Mouse (Mus musculus) spleen, adult 2 months (tissue): ENCODE results near the gene Tmem262. TPM values are rescaled to one million over a fixed set of nuclear protein-coding genes. Genes with fewer than 3 reads are reported as not detected.

Experiments used
- DNase-seq, 2 experiments: peaks; one replicate each; pipeline versions ENCODE4 v3.0.0 to v3.0.0-alpha.2; 2012 to 2021; ENCODE audit warnings: low spot score in 2 of 2, low read depth in 1 of 2
- H3K27ac ChIP-seq: fragments of 200-500 bp; 2 replicates; pipeline ENCODE4 v1.5.1; 2012; ENCODE audit warnings: low read length, inconsistent platforms; ENCODE audit not compliant: insufficient read depth
- H3K27me3 ChIP-seq: fragments of 200-500 bp; 2 replicates; pipeline ENCODE4 v1.6.1; 2012; ENCODE audit warnings: mild to moderate bottlenecking, moderate library complexity, low read length, inconsistent platforms; ENCODE audit not compliant: control insufficient read depth, insufficient read depth
- H3K36me3 ChIP-seq: fragments of 200-500 bp; 2 replicates; pipeline ENCODE4 v1.6.1; 2012; ENCODE audit warnings: mild to moderate bottlenecking, low read length, inconsistent platforms; ENCODE audit not compliant: control insufficient read depth, insufficient read depth
- H3K4me1 ChIP-seq: fragments of 200-500 bp; 2 replicates; pipeline ENCODE4 v1.6.1; 2011; ENCODE audit warnings: inconsistent platforms; ENCODE audit not compliant: control insufficient read depth, insufficient read depth, insufficient read length
- H3K4me3 ChIP-seq: fragments of 200-500 bp; 2 replicates; pipeline ENCODE4 v1.5.1; 2011; ENCODE audit warnings: mild to moderate bottlenecking, inconsistent platforms; ENCODE audit not compliant: insufficient read depth, insufficient read length; ENCODE audit errors: extremely low read depth
- CTCF ChIP-seq: fragments of 200-500 bp; IDR thresholded peaks from 2 replicates; pipeline ENCODE4 v1.5.1; 2011; ENCODE audit warnings: mild to moderate bottlenecking, inconsistent platforms; ENCODE audit not compliant: insufficient read depth, insufficient read length, insufficient replicate concordance; ENCODE audit errors: extremely low read depth
- POLR2A ChIP-seq: fragments of 200-500 bp; IDR thresholded peaks from 2 replicates; pipeline ENCODE4 v1.6.1; 2011; ENCODE audit warnings: low read depth, low read length, inconsistent platforms
- WGBS: fragments of 180-500 bp; shearing (Covaris S2); methylation state at CpG from one replicate; pipeline ENCODE4 v1.1.7; 2018; 5-methylcytosine and 5-hydroxymethylcytosine counted together
- polyA plus RNA-seq: library from polyadenylated mRNA; depleted of rRNA; stranded (reverse); fragments of >200 nt; gene quantifications from 2 replicates; pipeline ENCODE4 v1.2.3, GENCODE M21; 2012

The Tmem262 gene
- polyA plus RNA-seq, 1 experiment = 0.34 TPM

GRCm38 (mm10) chr19:6045366-6046293 lies 34.2 kb upstream of the Tmem262 start:
- 5% methylated on average over 20 of the region's 20 CpGs for WGBS
- no peaks in the 10 kb centered on the region for H3K27me3 ChIP-seq
- H3K4me1 ChIP-seq = peaks cover 18% of the 10 kb centered on the region
- no peak for TF ChIP-seq POLR2A
- TF ChIP-seq CTCF = no peak
- peak overlapping the region; percentile 97 for H3K4me3 ChIP-seq
- H3K36me3 ChIP-seq = peaks cover 21% of the 10 kb centered on the region
- H3K27ac ChIP-seq = peak overlapping the region; percentile 100
- peak in 1 of 2 experiments; percentile 63 for DNase-seq

- Histone ChIP-seq H3K27me3 (no peaks in the 10 kb centered on the region), H3K36me3 (peaks cover 30% of the 10 kb centered on the region), H3K4me3 (peak within 1 kb of the TSS; percentile 97), H3K27ac (peak within 1 kb of the TSS; percentile 100), H3K4me1 (peaks cover 18% of the 10 kb centered on the region)
- peak; percentile 88 to 94 for DNase-seq
- TF ChIP-seq POLR2A = peak; percentile 62
- no peak for TF ChIP-seq CTCF
- under 1% methylated on average over 65 of the region's 65 CpGs for WGBS
Measured at GRCm38 (mm10) chr19:6046294-6047153, 33.3 kb upstream of the Tmem262 start, which contains the start of gene Syvn1. TSS of gene Syvn1 (plus strand) at chr19:6046576.

- 1% methylated on average over 41 of the region's 44 CpGs for WGBS
- H3K4me3 ChIP-seq = peak overlapping the region; percentile 97
- H3K4me1 ChIP-seq = peaks cover 18% of the 10 kb centered on the region
- DNase-seq = no peak
- no peaks in the 10 kb centered on the region for H3K27me3 ChIP-seq
- no peak for TF ChIP-seq CTCF
- no peak for TF ChIP-seq POLR2A
- peak overlapping the region; percentile 100 for H3K27ac ChIP-seq
- H3K36me3 ChIP-seq = peaks cover 38% of the 10 kb centered on the region
Measured at GRCm38 (mm10) chr19:6047154-6047898, 32.5 kb upstream of the Tmem262 start.

GRCm38 (mm10) chr19:6047899-6048166 lies 32.0 kb upstream of the Tmem262 start:
- no peak for TF ChIP-seq POLR2A
- no peak for TF ChIP-seq CTCF
- DNase-seq = no peak
- peak overlapping the region; percentile 100 for H3K27ac ChIP-seq
- peaks cover 43% of the 10 kb centered on the region for H3K36me3 ChIP-seq
- H3K4me3 ChIP-seq = peak overlapping the region; percentile 97
- peaks cover 18% of the 10 kb centered on the region for H3K4me1 ChIP-seq
- 64% methylated on average over 8 of the region's 8 CpGs for WGBS
- H3K27me3 ChIP-seq = no peaks in the 10 kb centered on the region

- Histone ChIP-seq H3K4me3 (peak overlapping the region; percentile 97), H3K27me3 (no peaks in the 10 kb centered on the region), H3K4me1 (peaks cover 18% of the 10 kb centered on the region), H3K27ac (peak overlapping the region; percentile 100), H3K36me3 (peaks cover 53% of the 10 kb centered on the region)
- DNase-seq = peak in 1 of 2 experiments; percentile 61
- WGBS = 54% methylated on average over 11 of the region's 11 CpGs
- TF ChIP-seq CTCF (no peak), POLR2A (peak; percentile 34)
Measured at GRCm38 (mm10) chr19:6048681-6049410, 31.0 kb upstream of the Tmem262 start.

- no peak for DNase-seq
Measured at GRCm38 (mm10) chr19:6052516-6052915, 27.3 kb upstream of the Tmem262 start.

More at GRCm38 (mm10) chr19:6052516-6052915, 27.3 kb upstream of the Tmem262 start:
- H3K4me1 ChIP-seq = peaks cover 17% of the 10 kb centered on the region
- 89% methylated on average over 7 of the region's 7 CpGs for WGBS
- H3K27ac ChIP-seq = no peak overlapping the region
- peaks cover 65% of the 10 kb centered on the region for H3K36me3 ChIP-seq
- H3K27me3 ChIP-seq = no peaks in the 10 kb centered on the region
- no peak overlapping the region for H3K4me3 ChIP-seq
- TF ChIP-seq CTCF = no peak
- TF ChIP-seq POLR2A = no peak
